Mouse (Mus musculus) brain, embryonic 14.5 days (tissue): ENCODE data around the gene Trpc5. TPM values are rescaled to one million over a fixed set of nuclear protein-coding genes. Genes with fewer than 3 reads are reported as not detected.

Experiments
- DNase-seq: peaks from one replicate; pipeline ENCODE4 v3.0.0-alpha.2; 2011; ENCODE audit warnings: low read depth
- CTCF ChIP-seq: fragments of 200-500 bp; IDR thresholded peaks from 2 replicates; pipeline ENCODE4 v1.5.1; 2012; ENCODE audit warnings: inconsistent platforms, mild to moderate bottlenecking, moderate library complexity, borderline replicate concordance; ENCODE audit not compliant: insufficient read depth, insufficient read length; ENCODE audit errors: extremely low read depth
- POLR2A ChIP-seq: fragments of 200-500 bp; IDR thresholded peaks from 2 replicates; pipeline ENCODE4 v1.6.1; 2012; ENCODE audit warnings: mild to moderate bottlenecking, inconsistent platforms, borderline replicate concordance; ENCODE audit not compliant: poor library complexity, insufficient read depth, insufficient read length, severe bottlenecking; ENCODE audit errors: extremely low read depth
- polyA plus RNA-seq: library from polyadenylated mRNA; depleted of rRNA; stranded (reverse); fragments of >200 nt; gene quantifications from 2 replicates; pipeline ENCODE4 v1.2.3, GENCODE M21; 2012; rRNA removed

Trpc5 gene
- polyA plus RNA-seq, 1 experiment = 2.7 TPM

- DNase-seq = no peak
- TF ChIP-seq POLR2A = no peak
- no peak for TF ChIP-seq CTCF
Measured at GRCm38 (mm10) chrX:144335332-144336015, 352.5 kb downstream of the Trpc5 start.

Other genes with a start within 250 kb of the Trpc5 start
- gene Trpc5os, start 231.6 kb downstream of the Trpc5 start, polyA plus RNA-seq = not detected in 2 replicates
- 0.49 and 0.56 TPM in 2 replicates for gene Rtl4, start 727 bp upstream of the Trpc5 start, polyA plus RNA-seq